Mouse (Mus musculus) limb, embryonic 13.5 days (tissue): ENCODE results near the gene Trim9. TPM values are rescaled to one million over a fixed set of nuclear protein-coding genes. Genes with fewer than 3 reads are reported as not detected.

Source experiments
- ATAC-seq: fragments of 200-750 bp; cut with Nextera tagmentation; 2 replicates; pipeline ENCODE4 v1.8.0; 2017; ENCODE audit warnings: low read depth, moderate number of reproducible peaks, moderate TSS enrichment; ENCODE audit not compliant: low FRiP score
- H3K27ac ChIP-seq: fragments of 300-500 bp; sonication (generic); 2 replicates; pipeline ENCODE4 v1.5.1; 2015; ENCODE audit warnings: inconsistent platforms, mild to moderate bottlenecking, moderate library complexity
- H3K27me3 ChIP-seq: fragments of 300-500 bp; sonication (generic); 2 replicates; pipeline ENCODE4 v1.6.1; 2015; ENCODE audit warnings: mild to moderate bottlenecking, inconsistent platforms
- H3K36me3 ChIP-seq: fragments of 300-500 bp; sonication (generic); 2 replicates; pipeline ENCODE4 v1.6.1; 2015; ENCODE audit warnings: inconsistent platforms, mild to moderate bottlenecking, moderate library complexity
- H3K4me1 ChIP-seq: fragments of 300-500 bp; sonication (generic); 2 replicates; pipeline ENCODE4 v1.6.1; 2015; ENCODE audit warnings: inconsistent platforms
- H3K4me2 ChIP-seq: fragments of 300-500 bp; sonication (generic); replicated peaks from 2 replicates; pipeline ENCODE4 v1.6.1; 2015; ENCODE audit warnings: inconsistent platforms, mild to moderate bottlenecking, moderate library complexity
- H3K4me3 ChIP-seq: fragments of 300-500 bp; sonication (generic); 2 replicates; pipeline ENCODE4 v1.5.1; 2015; ENCODE audit warnings: moderate library complexity, mild to moderate bottlenecking, inconsistent platforms
- H3K9ac ChIP-seq: fragments of 300-500 bp; sonication (generic); 2 replicates; pipeline ENCODE4 v1.6.1; 2015; ENCODE audit warnings: mild to moderate bottlenecking, inconsistent platforms
- H3K9me3 ChIP-seq: fragments of 300-500 bp; sonication (generic); 2 replicates; pipeline ENCODE4 v1.6.1; 2016; ENCODE audit warnings: inconsistent platforms
- WGBS: fragments of 180-500 bp; shearing (Covaris S2); methylation state at CpG from one replicate; pipeline ENCODE4 v1.1.7; 2015; 5-methylcytosine and 5-hydroxymethylcytosine counted together
- polyA plus RNA-seq: library from polyadenylated mRNA; unstranded; fragments of >200 nt; fragmentation: Nextera tagmentation; extraction: Ambion mirVana; gene quantifications from 2 replicates; pipeline ENCODE4 v1.2.1, GENCODE M21; 2015

Gene Trim9
- polyA plus RNA-seq, 1 experiment from 2014 or later = 0.93 TPM

GRCm38 (mm10) chr12:70316147-70316546, 31.3 kb downstream of the Trim9 start:
- no peaks in the 10 kb centered on the region for H3K36me3 ChIP-seq
- H3K9ac ChIP-seq = no peak overlapping the region
- 88% methylated on average over 9 of the region's 9 CpGs for WGBS
- H3K9me3 ChIP-seq = no peaks in the 10 kb centered on the region
- no peaks in the 10 kb centered on the region for H3K27me3 ChIP-seq
- no peak overlapping the region for H3K27ac ChIP-seq
- ATAC-seq = no peak
- H3K4me1 ChIP-seq = no peaks in the 10 kb centered on the region
- H3K4me2 ChIP-seq = no peak overlapping the region
- H3K4me3 ChIP-seq = no peak overlapping the region

- H3K4me2 ChIP-seq = no peak overlapping the region
- H3K27ac ChIP-seq = no peak overlapping the region
- no peak overlapping the region for H3K9ac ChIP-seq
- no peak for ATAC-seq
- WGBS = 85% methylated on average over 7 of the region's 7 CpGs
- no peaks in the 10 kb centered on the region for H3K36me3 ChIP-seq
- no peak overlapping the region for H3K4me3 ChIP-seq
- H3K4me1 ChIP-seq = no peaks in the 10 kb centered on the region
- H3K9me3 ChIP-seq = no peaks in the 10 kb centered on the region
- H3K27me3 ChIP-seq = no peaks in the 10 kb centered on the region
Observed at GRCm38 (mm10) chr12:70307881-70308280, 39.5 kb downstream of the Trim9 start.

GRCm38 (mm10) chr12:70307062-70307461, 40.4 kb downstream of the Trim9 start:
- Histone ChIP-seq H3K4me3 (no peak overlapping the region), H3K36me3 (no peaks in the 10 kb centered on the region), H3K9ac (no peak overlapping the region), H3K9me3 (no peaks in the 10 kb centered on the region), H3K27me3 (no peaks in the 10 kb centered on the region), H3K4me1 (no peaks in the 10 kb centered on the region), H3K27ac (no peak overlapping the region), H3K4me2 (no peak overlapping the region)
- no peak for ATAC-seq
- WGBS = 85% methylated on average over 5 of the region's 5 CpGs

GRCm38 (mm10) chr12:70304014-70304413, 43.4 kb downstream of the Trim9 start:
- peaks cover 3% of the 10 kb centered on the region; the same call in 1 of the 2 replicates for H3K27me3 ChIP-seq
- no peak overlapping the region for H3K9ac ChIP-seq
- H3K9me3 ChIP-seq = no peaks in the 10 kb centered on the region
- H3K27ac ChIP-seq = no peak overlapping the region
- no peaks in the 10 kb centered on the region for H3K36me3 ChIP-seq
- no peak overlapping the region for H3K4me2 ChIP-seq
- no peaks in the 10 kb centered on the region for H3K4me1 ChIP-seq
- ATAC-seq = no peak
- WGBS = 83% methylated on average over 6 of the region's 6 CpGs
- H3K4me3 ChIP-seq = no peak overlapping the region

- H3K4me1 ChIP-seq = no peaks in the 10 kb centered on the region
- peaks cover 3% of the 10 kb centered on the region; the same call in 1 of the 2 replicates for H3K27me3 ChIP-seq
- ATAC-seq = no peak
- no peak overlapping the region for H3K4me2 ChIP-seq
- H3K9me3 ChIP-seq = no peaks in the 10 kb centered on the region
- WGBS = 89% methylated on average over 7 of the region's 7 CpGs
- no peaks in the 10 kb centered on the region for H3K36me3 ChIP-seq
- H3K27ac ChIP-seq = no peak overlapping the region
- no peak overlapping the region for H3K9ac ChIP-seq
- no peak overlapping the region for H3K4me3 ChIP-seq
Observed at GRCm38 (mm10) chr12:70303525-70303924, 43.9 kb downstream of the Trim9 start.

- H3K27ac ChIP-seq = no peak overlapping the region
- H3K9me3 ChIP-seq = no peaks in the 10 kb centered on the region
- H3K36me3 ChIP-seq = no peaks in the 10 kb centered on the region
- 65% methylated on average over 5 of the region's 5 CpGs for WGBS
- no peak overlapping the region for H3K9ac ChIP-seq
- H3K4me3 ChIP-seq = no peak overlapping the region
- H3K4me2 ChIP-seq = no peak overlapping the region
- ATAC-seq = no peak
- H3K27me3 ChIP-seq = peaks cover 3% of the 10 kb centered on the region; the same call in 1 of the 2 replicates
- H3K4me1 ChIP-seq = no peaks in the 10 kb centered on the region
Observed at GRCm38 (mm10) chr12:70302022-70302720, 45.2 kb downstream of the Trim9 start.

- Histone ChIP-seq H3K9me3 (no peaks in the 10 kb centered on the region), H3K9ac (no peak overlapping the region), H3K27me3 (no peaks in the 10 kb centered on the region), H3K36me3 (no peaks in the 10 kb centered on the region), H3K27ac (no peak overlapping the region), H3K4me2 (no peak overlapping the region), H3K4me1 (no peaks in the 10 kb centered on the region), H3K4me3 (no peak overlapping the region)
- no peak for ATAC-seq
- WGBS = 69% methylated on average over 5 of the region's 5 CpGs
Observed at GRCm38 (mm10) chr12:70293927-70294684, 53.3 kb downstream of the Trim9 start.

GRCm38 (mm10) chr12:70293165-70293926, 54.1 kb downstream of the Trim9 start:
- WGBS = 92% methylated on average over 10 of the region's 10 CpGs
- ATAC-seq = no peak
- Histone ChIP-seq H3K36me3 (no peaks in the 10 kb centered on the region), H3K4me1 (no peaks in the 10 kb centered on the region), H3K4me2 (no peak overlapping the region), H3K9me3 (no peaks in the 10 kb centered on the region), H3K27ac (no peak overlapping the region), H3K9ac (no peak overlapping the region), H3K27me3 (no peaks in the 10 kb centered on the region), H3K4me3 (no peak overlapping the region)

GRCm38 (mm10) chr12:70285521-70285920, 61.9 kb downstream of the Trim9 start:
- H3K4me1 ChIP-seq = no peaks in the 10 kb centered on the region
- H3K27me3 ChIP-seq = no peaks in the 10 kb centered on the region
- ATAC-seq = no peak
- 80% methylated on average over 5 of the region's 5 CpGs for WGBS
- H3K9me3 ChIP-seq = no peaks in the 10 kb centered on the region
- H3K36me3 ChIP-seq = no peaks in the 10 kb centered on the region
- H3K9ac ChIP-seq = no peak overlapping the region
- H3K4me2 ChIP-seq = no peak overlapping the region
- no peak overlapping the region for H3K4me3 ChIP-seq
- no peak overlapping the region for H3K27ac ChIP-seq

- no peaks in the 10 kb centered on the region for H3K36me3 ChIP-seq
- H3K9me3 ChIP-seq = no peaks in the 10 kb centered on the region
- 75% methylated on average over 7 of the region's 7 CpGs for WGBS
- H3K4me1 ChIP-seq = no peaks in the 10 kb centered on the region
- ATAC-seq = no peak; the same call in 1 of the 2 replicates
- no peak overlapping the region for H3K9ac ChIP-seq
- H3K27ac ChIP-seq = no peak overlapping the region
- no peaks in the 10 kb centered on the region for H3K27me3 ChIP-seq
- H3K4me2 ChIP-seq = no peak overlapping the region
- H3K4me3 ChIP-seq = no peak overlapping the region
Observed at GRCm38 (mm10) chr12:70284979-70285378, 62.4 kb downstream of the Trim9 start.

- H3K4me3 ChIP-seq = no peak overlapping the region
- H3K27ac ChIP-seq = no peak overlapping the region
- H3K9me3 ChIP-seq = no peaks in the 10 kb centered on the region
- WGBS = 79% methylated on average over 10 of the region's 10 CpGs
- H3K4me2 ChIP-seq = no peak overlapping the region
- H3K27me3 ChIP-seq = no peaks in the 10 kb centered on the region
- H3K9ac ChIP-seq = no peak overlapping the region
- H3K4me1 ChIP-seq = no peaks in the 10 kb centered on the region
- H3K36me3 ChIP-seq = no peaks in the 10 kb centered on the region
- ATAC-seq = no peak
Observed at GRCm38 (mm10) chr12:70283116-70283731, 64.2 kb downstream of the Trim9 start.

GRCm38 (mm10) chr12:70280930-70281329, 66.5 kb downstream of the Trim9 start:
- no peaks in the 10 kb centered on the region for H3K4me1 ChIP-seq
- H3K9me3 ChIP-seq = no peaks in the 10 kb centered on the region
- H3K27me3 ChIP-seq = 0 out of 2 replicates have a peak, but pooled peaks cover 2% of the 10 kb centered on the region
- no peak overlapping the region for H3K9ac ChIP-seq
- no peak overlapping the region for H3K4me2 ChIP-seq
- no peaks in the 10 kb centered on the region for H3K36me3 ChIP-seq
- no peak overlapping the region for H3K4me3 ChIP-seq
- no peak overlapping the region for H3K27ac ChIP-seq
- ATAC-seq = no peak
- WGBS = 84% methylated on average over 2 of the region's 2 CpGs
